Mouse (Mus musculus) kidney, postnatal 25 days (tissue): Measurements from ENCODE around the gene Ybx1.
"Not testable (repeated sequence)": the region's sequence is repeated elsewhere in the genome, so short reads cannot be mapped to it uniquely, and the experiment has no call there.

ENCODE experiments used
- DNase-seq, 2 experiments: peaks; one replicate each; pipeline ENCODE4 v3.0.0; 2021; ENCODE audit warnings: mixed read lengths in 2 of 2

Gene Ybx1

DNA sequence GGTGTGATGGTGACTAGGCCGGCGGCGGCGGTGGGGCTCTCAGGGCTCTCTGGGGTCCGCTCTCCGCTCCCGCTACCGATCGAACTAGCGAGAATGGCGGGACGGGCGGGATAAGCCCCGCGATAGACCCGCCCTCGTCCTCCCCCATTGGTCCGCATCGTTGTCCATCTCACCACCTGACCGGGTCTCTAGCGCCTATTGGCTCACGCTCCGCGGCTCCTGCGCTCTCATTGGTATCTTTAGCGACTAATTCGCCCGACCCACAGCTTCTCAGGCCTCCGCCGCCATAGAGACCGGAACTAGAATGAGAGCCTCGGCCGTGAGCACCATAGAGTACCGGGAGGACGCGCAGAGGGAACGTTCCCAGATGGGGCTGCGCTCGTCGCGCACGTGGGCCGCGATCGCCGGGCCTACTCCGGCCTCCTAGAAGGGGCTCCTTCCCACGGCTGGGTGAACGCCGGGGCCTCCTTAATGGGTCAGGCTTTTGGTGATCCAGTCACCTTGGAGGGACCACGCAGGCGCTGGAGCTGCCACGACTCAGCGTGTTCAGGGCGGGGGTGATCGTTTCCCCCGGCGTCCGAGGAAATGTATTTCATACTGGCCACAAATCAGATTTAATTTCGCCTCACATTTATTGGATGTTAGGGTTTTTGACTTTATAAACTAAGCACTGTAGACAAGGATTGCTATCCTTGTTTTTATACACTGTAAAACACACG is at the start of gene Ybx1:
Ybx1 (minus strand) TSS at position 190 of the 719 bp plus-strand sequence.
- DNase-seq: peak; percentile 100

DNA sequence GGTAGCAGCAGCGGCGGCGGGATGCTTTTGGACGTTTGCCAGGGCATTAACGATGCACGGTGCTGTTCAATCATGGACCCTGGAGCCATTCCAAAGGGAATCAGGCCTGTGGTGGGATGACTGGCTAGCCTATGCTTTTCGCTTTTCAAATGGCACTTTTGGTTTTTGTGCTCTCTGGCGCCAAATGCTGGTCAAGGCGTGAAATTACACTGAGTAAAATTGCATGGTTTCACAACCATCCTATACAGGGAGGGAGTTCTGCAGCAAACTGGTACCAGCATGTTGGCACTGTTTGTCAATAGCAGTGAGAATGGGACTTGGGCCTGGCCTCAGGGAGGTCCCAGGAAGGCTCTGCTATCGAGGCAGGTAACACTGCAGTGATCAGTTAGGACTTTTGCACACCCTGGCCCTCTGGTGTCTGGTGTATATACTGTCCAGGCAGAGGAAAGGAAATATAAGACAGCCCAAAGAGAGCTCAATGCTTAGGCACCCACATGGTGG is 44.5 kb upstream of the Ybx1 start:
- DNase-seq: peak; percentile 33 to 48

DNA sequence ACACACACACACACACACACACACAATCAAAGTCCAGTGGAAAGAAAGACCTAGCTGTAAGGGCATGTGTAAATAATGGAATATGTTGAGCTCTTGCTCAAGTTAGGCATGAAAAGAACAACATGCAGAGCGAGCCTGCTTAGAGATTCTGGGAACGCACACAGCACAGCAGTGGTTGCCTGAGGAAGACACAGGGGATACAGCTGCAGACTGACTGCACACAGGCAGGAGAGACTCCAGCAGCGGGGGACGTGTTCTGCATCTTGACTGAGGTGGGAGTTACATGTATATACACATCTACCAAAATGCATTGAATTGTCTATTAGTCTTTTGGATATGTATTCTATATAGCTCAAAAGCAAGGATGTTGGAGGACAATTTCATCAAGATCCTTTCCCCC is 44.0 kb upstream of the Ybx1 start:
- no peak for DNase-seq

DNA sequence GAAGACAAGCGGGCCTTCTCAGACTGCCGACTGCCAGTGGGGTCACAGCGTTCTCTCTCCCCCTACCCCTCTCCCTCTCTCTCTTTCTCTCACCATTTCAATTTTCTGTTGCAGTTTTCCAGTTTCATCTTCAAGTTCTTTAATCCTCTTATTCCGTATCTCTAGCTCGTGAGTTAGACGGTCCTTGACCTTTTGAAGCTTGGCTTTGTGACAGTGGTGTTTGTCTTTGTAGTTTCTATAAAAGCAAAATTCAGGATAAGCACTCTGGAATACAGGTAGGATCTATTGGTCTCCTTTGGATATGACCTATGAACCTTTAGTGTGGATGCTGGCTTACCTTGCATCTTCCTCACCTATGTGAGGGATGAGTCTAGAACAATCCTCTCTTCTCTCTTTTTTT is 39.1 kb upstream of the Ybx1 start:
- DNase-seq: no peak

DNA sequence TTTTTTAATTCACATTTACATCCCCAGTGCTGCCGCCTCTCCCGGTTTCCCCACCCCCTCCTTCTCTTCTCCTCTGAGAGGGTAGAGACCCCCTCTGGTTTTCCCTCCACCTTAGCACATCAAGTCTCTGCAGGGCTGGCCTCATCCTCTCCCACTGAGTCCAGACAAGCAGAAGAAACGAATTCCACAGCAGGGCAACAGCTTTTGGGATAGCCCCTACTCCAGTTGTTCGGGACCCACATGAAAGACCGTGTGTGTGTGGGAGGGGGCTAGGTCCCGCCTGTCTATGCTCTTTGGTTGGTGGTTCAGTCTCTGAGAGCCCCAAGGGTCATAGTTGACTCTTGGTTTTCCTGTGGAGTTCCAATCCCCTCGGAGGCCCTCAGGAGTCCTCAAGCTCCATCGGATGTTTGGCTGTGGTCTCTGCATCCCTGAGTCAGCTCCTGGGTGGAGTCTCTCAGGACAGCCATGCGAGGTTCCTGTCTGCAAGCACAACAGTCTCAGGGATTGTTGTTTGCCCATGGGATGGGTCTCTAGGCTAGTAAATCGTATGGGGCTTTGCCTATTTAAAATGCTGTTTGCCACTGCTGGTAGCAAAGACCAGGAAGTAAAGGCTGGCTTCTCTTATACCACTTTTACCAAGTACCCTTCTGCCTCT is 26.6 kb upstream of the Ybx1 start:
- no peak for DNase-seq

DNA sequence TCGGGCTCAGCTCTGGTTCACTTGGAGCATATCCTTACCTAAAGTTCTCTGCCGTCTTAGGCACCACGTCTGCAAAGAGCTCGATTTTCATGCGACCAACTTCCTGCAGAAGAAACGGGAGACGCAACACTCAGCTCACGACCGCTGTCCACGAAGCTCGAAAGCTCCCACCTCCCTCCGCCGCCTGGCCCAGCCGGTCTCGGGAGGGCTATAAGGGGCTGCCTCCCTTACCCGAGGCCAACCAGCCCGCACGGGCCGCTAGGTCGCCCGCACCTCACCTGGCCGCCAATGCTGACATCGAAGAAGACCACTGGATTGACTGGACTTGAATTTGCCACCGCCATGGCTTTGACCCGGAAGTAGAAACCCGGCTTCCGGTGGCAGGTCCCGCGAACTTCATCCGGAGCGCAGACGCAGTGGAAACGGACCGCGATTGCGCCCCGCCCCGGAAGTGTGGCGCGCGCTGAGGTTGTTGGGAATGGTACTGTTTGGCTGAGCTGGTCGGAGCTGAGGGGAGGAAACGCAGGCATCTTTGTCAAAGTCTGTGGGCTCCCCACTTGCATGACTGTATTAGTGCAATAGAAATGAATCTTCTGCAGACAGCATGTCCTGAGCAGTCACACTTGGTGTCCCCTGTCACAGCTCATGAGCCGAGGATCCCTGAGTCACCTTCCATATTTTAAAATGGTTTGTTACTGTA is 25.9 kb upstream of the Ybx1 start, which contains the start of gene Ppih:
Ppih (minus strand) TSS at position 416 of the 700 bp plus-strand sequence.
- DNase-seq: peak; percentile 97

DNA sequence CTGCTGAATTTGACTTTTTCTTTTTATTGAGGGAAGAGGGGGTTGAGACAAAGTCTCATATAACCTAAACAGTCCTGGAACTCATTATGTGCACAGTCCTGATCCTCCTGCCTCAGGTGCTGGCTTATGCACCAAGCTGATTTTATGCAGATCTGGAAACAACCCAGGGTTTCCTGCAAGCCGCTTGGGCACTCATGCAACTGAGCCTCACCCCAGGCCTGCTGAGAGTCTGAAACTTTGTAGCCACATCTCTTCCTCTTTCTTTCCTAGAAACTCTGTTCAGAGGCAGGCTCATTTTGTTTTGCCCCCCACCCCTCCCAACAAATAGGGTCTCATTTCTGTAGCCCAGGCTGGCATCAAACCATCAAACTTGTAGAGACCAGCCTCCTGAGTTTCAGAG is 19.4 kb upstream of the Ybx1 start:
- DNase-seq: no peak

DNA sequence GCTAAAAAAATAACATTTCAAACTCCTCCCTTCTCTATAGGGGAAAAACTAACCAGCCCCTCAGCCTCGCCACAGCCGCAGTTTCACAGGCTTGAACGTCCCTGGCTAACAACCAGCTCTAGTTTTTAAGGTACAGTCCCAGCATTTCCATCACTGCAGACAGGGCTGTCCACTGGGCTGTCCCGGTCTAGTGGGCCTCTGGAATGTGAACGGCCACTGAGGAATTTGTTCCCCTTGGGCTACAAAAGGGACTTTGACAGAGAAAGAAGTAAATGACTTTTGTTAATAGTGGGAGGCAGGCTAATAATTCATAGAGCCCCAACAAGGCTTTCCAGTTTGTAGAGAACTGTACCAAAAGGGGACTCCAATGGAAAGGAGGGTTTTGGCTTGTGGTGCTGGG is 11.0 kb upstream of the Ybx1 start:
- DNase-seq: peak; percentile 72 to 85

DNA sequence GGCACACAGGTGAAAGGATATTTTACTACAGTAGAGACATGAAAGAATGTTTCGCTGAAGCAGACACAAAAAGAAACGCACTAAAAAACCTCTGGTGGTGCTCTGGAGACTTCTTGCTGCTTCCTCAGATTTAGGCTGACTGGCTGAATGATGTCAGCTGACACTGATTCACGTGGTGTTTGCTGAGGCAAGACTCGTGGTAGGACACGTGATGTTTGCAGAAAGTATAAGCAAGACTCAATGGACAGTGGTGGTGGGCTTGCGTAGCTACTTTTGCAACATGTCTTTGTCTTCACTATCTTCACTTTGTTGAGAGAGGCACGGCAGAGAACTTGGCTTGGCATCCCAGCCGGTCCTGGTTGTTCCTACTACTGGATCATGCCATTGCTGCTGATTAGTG is 8.9 kb upstream of the Ybx1 start:
- peak in 1 of 2 experiments; percentile 30 for DNase-seq

DNA sequence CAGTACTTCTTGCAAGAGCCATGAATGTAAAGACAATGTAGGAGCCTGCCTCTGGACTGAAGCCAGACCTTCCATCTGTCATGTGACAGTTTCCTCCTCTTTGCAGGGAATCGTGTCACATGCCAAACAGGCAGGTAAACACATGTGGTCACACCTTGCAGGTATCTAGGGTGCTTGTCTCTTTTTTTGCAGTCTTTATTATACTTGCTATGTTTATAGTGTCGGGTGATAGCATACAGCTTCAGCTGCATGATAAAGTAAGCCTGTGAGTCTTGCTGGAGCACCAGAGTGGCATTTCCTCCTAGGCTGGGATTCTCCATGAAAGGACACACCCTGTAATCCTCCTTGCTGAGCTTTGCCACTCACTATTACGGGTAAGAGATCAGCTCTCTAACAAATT is 7.4 kb upstream of the Ybx1 start:
- no peak for DNase-seq

DNA sequence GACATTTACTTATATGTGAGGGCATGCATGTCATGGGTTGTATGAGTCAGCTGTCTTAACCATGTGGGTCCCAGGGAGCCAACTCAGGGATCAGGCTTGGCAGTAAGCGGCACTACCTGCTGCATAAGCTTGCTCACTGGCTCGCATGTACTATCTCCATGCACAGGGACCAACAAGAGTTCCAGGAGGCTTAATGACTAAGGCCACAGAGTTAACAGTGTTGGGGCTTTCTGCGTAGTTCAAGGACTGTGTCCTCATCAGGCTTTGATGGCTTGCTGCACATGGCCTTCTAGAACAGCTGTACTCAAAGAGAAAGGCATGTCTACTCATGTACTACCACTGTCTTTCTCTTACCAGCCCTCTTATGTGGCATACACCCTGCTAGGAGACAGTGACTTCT is 6.4 kb upstream of the Ybx1 start:
- DNase-seq: no peak

DNA sequence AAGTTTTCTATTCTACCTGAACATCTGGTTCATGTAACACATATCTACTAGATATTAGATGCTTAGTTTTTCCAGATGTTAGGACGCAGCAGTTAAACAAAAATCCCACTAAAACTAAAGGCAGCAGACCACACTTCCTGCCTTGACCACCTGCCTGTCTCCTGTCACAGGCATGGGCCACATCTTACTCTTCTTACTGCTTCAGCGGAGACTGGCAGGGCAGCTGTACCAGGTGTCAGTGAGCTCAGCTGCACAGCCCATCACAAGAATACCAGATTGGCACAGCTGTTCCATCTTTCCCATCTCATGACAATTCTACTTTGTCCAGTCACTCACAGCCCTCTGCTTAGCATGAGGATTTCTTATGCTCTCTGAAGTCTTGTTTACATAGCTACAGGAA is 3.0 kb upstream of the Ybx1 start:
- DNase-seq: no peak

DNA sequence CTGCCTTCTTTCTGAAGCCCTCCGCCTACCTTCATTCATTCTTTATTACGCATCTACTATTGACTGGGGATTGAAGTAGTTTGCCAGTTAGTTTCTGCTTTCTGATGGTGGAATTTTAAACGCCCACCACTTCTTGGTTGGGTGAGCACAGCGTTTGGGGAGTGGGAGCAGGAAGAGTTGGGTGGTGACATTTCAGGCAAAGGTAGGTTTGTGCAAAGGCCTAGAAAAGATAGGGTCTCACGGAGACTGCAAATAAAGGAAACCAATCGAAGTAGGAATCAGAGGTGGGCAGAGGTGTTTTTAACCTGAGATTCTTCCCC is 690 bp upstream of the Ybx1 start:
- no peak for DNase-seq

DNA sequence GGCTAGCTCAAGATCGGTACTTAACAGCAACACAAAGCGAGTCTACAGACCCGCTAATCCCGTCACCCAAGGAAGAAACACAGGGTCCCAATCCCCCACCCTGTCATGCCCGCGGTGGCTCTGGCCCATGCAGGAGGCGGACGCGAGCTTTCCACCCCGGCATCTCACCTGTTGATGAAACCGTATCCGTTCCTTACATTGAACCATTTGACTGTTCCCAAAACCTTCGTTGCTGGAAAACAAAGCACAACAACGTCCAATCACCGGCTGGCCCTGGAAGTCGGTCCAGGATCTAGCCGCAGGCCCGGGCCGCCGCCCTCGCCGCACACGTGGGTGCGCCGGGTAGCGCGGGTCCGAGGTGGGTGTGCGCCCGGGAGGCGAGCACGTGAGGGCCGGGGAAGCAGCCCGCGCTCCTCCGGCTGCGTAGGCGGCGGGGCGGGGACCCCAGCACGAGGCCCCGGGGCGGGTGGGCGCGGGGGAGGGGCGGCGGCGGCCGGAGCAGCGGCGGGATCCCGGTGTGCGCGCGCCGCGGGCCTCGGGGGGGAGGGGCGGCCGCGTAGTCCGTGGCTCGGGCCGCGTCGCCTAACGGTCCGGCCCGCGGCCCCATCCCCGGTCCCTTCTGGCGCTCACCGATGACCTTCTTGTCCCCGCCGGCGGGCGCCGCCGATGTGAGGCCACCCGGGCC is 688 bp downstream of the Ybx1 start:
- peak; percentile 18 to 66 for DNase-seq

DNA sequence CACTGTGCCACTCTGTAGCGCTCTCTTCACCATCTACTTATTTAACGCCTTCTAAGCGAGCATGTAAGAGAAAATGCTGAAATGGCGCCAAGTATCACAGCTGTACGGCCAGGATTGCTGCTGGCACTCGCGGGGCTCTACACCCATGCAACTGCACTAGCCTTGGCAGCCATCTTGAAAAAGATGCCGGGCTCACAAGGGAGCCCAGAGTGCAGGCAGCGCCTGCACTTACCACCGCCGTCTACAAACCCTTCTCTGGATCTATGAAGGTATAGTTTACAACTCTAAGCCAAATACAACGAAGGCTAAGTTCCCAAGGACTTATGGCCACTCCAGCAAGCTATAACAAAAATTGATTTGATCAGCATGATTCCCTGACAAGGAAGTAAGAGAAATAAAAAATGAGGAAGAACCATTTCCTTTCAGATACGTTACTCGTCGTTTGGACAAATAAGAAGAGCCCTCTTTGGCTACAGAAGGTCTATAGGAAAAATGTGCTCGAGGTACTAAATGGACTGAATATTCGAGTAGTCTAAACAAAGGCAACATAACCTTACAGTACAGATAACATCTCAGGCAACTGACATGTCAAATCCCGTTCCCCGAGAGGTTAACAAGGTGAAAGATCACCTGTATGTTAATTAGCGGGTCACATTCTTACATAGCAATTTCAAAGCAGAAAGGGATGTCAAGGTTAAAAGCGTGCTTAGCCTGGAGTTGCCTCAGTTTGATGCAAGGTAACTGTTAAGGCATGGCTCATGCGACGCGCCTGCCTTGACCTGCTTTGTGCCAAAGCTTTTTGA is 1.4 kb downstream of the Ybx1 start:
- peak; percentile 59 to 72 for DNase-seq

DNA sequence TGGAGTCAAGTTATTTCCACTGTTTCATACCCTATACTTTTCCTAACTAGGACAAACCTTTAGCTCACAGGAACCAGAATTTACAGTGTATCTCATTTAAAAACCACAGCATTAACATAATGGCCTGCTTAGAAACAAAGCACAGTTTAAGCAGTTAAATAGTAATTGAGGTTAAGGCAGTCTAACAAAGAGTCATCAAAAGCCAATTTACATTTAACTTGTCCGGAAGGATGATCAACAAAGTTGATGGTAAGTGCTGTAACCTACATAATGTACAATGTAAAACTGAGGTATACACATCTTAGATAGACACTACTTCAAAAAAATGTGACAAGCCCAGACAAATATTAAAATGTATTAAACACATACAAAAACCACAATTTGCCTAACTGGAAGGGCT is 2.5 kb downstream of the Ybx1 start:
- no peak for DNase-seq

DNA sequence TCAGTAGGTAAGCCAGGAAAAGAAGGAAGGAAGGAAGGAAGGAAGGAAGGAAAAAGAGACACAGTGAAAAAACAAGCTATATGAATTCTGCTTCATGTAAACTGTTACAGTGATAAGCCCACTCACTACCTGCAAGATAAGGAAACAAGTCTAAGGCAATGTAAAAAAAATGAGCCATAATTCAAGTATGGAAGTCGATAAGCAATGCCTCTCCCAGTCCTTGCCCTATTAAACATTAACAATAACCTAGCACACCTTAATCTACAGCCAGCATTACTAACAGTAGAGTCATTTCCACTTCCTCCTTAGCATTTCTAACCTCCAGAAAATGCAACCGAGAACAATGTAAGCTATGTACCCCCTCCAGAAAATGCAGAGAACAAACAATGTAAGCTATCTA is 9.1 kb downstream of the Ybx1 start:
- no peak for DNase-seq

DNA sequence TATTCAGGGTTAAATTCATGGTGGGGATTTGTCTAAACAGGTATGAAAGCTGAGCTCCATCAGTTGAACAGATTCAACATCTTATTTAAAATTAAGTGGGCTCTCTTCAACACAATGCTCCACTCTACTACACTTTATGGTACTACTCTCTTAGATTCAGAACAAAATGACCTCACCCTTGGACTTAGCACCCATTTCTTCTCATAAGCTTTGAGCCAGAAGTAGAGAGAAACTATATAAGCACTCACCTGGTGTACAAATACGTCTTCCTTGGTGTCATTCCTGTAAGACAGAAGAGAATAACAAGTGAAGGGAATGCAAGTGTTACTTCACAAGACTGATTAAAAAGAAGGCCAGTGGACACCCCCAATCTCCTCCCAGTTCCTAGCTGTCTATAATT is 9.5 kb downstream of the Ybx1 start:
- DNase-seq: no peak

DNA sequence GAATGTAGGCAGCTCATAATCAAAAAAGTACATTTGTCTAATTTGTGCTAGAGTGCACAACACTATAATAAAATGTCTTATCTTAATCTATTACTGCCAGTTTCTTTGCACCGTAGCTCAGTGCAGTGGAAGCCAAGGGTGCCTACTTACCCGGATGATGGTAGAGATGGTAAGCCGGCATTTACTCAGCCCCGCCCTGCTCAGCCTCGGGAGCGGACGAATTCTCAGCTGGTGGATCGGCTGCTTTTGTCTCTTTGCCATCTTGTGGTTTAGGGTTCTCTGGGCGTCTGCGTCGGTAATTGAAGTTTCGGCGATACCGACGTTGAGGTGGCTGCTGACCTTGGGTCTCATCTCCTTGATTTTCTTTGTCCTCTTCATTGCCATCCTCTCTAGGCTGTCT is 15.6 kb downstream of the Ybx1 start:
- not testable (repeated sequence) for DNase-seq

DNA sequence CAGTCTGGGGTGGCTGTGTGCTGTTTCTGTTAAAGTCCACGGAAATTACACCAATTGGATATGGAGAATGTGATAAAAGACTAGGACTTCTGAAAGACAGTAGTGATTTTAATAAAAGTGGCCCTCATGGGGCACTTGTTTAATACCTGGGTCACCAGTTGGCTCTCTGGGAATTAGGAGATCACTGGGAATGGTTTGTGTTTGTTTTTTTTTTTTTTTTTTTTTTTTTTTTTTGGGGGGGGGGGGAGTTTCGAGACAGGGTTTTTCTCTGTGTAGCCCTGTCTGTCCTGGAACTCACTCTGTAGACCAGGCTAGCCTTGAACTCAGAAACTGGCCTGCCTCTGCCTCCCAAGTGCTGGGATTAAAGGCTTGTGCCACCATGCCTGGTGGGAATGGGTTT is 18.7 kb downstream of the Ybx1 start:
- no peak for DNase-seq

DNA sequence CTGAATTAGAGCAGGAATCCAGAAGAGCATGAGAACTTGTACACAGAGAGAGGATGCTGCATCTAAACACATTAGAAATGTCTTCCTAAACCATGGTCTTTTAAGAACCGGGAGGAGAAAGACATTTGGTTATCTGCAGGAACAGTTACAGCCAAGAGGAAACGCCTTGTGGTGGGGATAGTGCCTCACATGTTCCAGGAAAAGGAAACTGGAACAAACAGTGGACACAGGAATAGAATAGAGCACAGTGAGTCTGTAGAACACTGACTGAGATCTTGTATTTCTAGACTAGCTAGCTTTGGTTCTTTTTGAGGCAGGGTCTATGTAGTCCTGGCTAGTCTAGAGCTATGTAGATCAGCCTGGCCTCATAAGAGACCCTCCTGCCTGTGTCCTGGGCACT is 19.2 kb downstream of the Ybx1 start:
- peak in 1 of 2 experiments; percentile 40 for DNase-seq

DNA sequence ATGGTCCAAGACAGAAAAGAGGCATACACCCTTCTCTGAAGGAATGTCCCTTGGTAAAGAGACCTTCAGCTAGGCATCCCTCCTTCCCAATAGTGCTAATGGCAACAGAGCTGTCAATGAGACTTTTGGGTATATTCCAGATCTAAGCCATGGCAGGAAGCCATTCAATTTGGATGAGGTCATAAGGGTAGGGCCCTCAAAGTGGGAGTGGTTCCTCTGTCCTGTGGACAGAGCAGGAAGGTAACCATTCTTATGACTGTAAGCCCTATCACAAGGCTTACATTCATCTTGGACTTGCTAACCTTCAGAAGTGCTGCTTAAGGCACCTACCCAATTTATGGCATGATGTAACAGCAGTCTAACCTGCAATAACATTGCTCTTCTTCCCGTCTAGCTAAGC is 19.8 kb downstream of the Ybx1 start:
- DNase-seq: no peak

DNA sequence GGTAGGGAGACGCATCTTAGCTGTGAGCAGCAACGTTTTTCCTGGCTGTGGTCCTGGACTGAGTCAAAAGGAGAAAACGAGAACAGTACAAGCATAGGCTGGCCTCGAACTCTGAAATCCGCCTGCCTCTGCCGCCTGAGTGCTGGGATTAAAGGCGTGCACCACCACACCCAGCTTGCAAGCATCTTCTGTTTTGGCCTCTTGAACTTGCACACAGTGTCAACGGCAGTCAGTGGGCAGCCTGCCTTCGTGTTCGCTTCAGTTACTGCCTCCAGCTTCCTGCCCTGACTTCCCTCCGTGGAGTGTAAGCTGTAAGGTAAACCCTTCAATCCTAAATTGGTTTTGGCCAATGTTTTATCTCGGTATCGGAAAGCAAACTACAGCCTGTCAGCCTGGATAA is 27.8 kb downstream of the Ybx1 start:
- DNase-seq: peak in 1 of 2 experiments; percentile 22
